Mouse (Mus musculus) midbrain, embryonic 11.5 days (tissue): Measurements from ENCODE around the gene Gm10184. TPM values are rescaled to one million over a fixed set of nuclear protein-coding genes. Genes with fewer than 3 reads are reported as not detected.
"Not testable (repeated sequence)": the region's sequence is repeated elsewhere in the genome, so short reads cannot be mapped to it uniquely, and the experiment has no call there.

ENCODE experiments used
- ATAC-seq: fragments of 200-750 bp; cut with Nextera tagmentation; 2 replicates; pipeline ENCODE4 v1.8.0; 2017; ENCODE audit warnings: moderate TSS enrichment, moderate library complexity; ENCODE audit not compliant: low FRiP score
- DNase-seq: peaks from one replicate; pipeline ENCODE4 v3.0.0; 2015; ENCODE audit warnings: low spot score; ENCODE audit errors: missing footprints
- H3K27ac ChIP-seq: fragments of 300-500 bp; sonication (generic); 2 replicates; pipeline ENCODE4 v1.5.1; 2014; ENCODE audit warnings: low read depth, low read length
- H3K27me3 ChIP-seq: fragments of 300-500 bp; sonication (generic); 2 replicates; pipeline ENCODE4 v1.6.1; 2014; ENCODE audit warnings: mild to moderate bottlenecking, low read length, moderate library complexity, mixed read lengths; ENCODE audit not compliant: control insufficient read depth, insufficient read depth
- H3K36me3 ChIP-seq: fragments of 300-500 bp; sonication (generic); 2 replicates; pipeline ENCODE4 v1.6.1; 2014; ENCODE audit warnings: mild to moderate bottlenecking, low read length, moderate library complexity, mixed read lengths; ENCODE audit not compliant: control insufficient read depth, insufficient read depth
- H3K4me1 ChIP-seq: fragments of 300-500 bp; sonication (generic); 2 replicates; pipeline ENCODE4 v1.6.1; 2014; ENCODE audit warnings: low read length; ENCODE audit not compliant: control insufficient read depth, insufficient read depth
- H3K4me2 ChIP-seq: fragments of 300-500 bp; sonication (generic); 2 replicates; pipeline ENCODE4 v1.6.1; 2014; ENCODE audit warnings: mild to moderate bottlenecking, moderate library complexity
- H3K4me3 ChIP-seq: fragments of 300-500 bp; sonication (generic); 2 replicates; pipeline ENCODE4 v1.5.1; 2014; ENCODE audit warnings: low read depth, low read length
- H3K9ac ChIP-seq: fragments of 300-500 bp; sonication (generic); 2 replicates; pipeline ENCODE4 v1.6.1; 2014; ENCODE audit warnings: low read length
- H3K9me3 ChIP-seq: fragments of 300-500 bp; sonication (generic); 2 replicates; pipeline ENCODE4 v1.6.1; 2016; ENCODE audit warnings: low read length; ENCODE audit not compliant: control insufficient read depth
- WGBS: fragments of 180-500 bp; shearing (Covaris S2); extraction: QIAGEN DNeasy Blood & Tissue Kit; methylation state at CpG from one replicate; pipeline ENCODE4 v1.1.7; 2014; 5-methylcytosine and 5-hydroxymethylcytosine counted together
- polyA plus RNA-seq: library from polyadenylated mRNA; unstranded; fragments of >200 nt; fragmentation: Nextera tagmentation; extraction: Ambion mirVana; gene quantifications from 2 replicates; pipeline ENCODE4 v1.2.1, GENCODE M21; 2014

Gene Gm10184
- 82.9 and 101 TPM in 2 replicates for polyA plus RNA-seq

DNA sequence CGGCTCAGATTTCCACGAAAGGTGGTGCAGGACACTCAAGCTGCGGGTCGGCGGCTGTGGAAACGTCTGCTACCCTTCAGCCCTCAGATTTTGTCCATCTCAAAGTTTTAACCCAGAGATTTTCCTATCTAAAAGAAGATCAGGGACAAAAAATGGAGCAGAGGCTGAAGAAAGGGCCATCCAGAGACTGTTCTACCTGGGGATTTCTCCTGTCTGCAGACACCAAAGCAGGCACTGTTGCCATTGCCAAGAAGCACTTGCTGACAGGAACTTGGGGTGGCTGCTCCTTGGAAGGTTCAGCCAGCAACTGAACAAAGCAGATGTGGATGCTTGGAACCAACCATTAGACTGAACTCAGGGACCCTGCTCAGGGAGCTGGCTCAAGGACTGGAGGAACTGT is at the start of gene Gm10184:
Gene Gm10184 (minus strand): TSS at position 101 of the 400 bp plus-strand sequence.
- ATAC-seq: no peak
- Histone ChIP-seq H3K4me3 (no peak within 1 kb of the TSS), H3K9ac (no peak within 1 kb of the TSS), H3K27me3 (no peaks in the 10 kb centered on the region), H3K9me3 (no peaks in the 10 kb centered on the region), H3K36me3 (no peaks in the 10 kb centered on the region), H3K4me1 (no peaks in the 10 kb centered on the region), H3K27ac (no peak within 1 kb of the TSS), H3K4me2 (no peak within 1 kb of the TSS)
- DNase-seq: no peak
- WGBS: 92% methylated on average over 6 of the region's 6 CpGs

DNA sequence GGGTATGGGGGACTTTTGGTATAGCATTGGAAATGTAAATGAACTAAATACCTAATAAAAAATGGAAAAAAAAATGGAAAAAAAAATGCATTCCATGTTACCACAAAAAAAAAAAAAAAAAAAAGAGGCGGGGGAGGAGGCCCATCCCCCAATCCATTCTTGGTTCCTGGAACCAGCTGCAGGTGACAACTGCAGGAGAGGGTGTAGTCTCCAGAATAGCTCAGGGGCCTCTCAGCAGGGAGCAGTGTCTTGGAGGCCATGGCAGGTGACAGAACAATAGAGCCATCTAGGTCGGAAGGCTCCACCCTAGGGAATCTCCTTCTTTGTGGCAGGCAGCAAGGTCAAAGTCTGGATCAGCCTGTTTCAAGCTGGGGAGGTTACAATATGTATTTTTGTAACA is 23.7 kb upstream of the Gm10184 start:
- 0 out of 2 replicates have a peak, but pooled peaks have one; percentile 48 for ATAC-seq
- no peaks in the 10 kb centered on the region for H3K4me1 ChIP-seq
- no peaks in the 10 kb centered on the region for H3K9me3 ChIP-seq
- H3K4me2 ChIP-seq: no peak overlapping the region
- no peak overlapping the region for H3K4me3 ChIP-seq
- H3K27ac ChIP-seq: no peak overlapping the region
- 45% methylated on average over 1 of the region's 2 CpGs for WGBS
- no peak for DNase-seq
- no peaks in the 10 kb centered on the region for H3K27me3 ChIP-seq
- H3K9ac ChIP-seq: no peak overlapping the region
- no peaks in the 10 kb centered on the region for H3K36me3 ChIP-seq

DNA sequence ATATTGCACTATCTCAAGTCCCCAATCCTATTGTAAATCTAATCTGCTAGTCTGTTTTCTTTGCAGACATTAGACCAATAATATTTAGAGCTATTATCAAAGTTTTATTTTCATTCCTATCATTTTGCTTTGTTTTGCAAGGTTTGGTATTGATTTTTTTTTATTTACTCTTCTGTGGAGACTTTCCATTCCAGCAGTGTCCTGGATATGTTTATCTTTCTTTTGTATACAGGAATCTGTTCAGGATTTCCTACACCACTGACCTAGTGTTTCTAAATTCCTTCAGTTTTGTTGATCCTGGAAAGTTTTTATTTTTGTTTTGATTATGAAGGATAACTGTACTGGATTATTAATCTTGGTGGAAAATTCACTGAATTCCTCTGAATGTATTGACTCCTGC is 2.6 kb downstream of the Gm10184 start:
- no peak for ATAC-seq
- H3K4me1 ChIP-seq: no peaks in the 10 kb centered on the region
- H3K27ac ChIP-seq: no peak overlapping the region
- DNase-seq: no peak
- H3K9me3 ChIP-seq: no peaks in the 10 kb centered on the region
- no peak overlapping the region for H3K9ac ChIP-seq
- H3K27me3 ChIP-seq: no peaks in the 10 kb centered on the region
- no peak overlapping the region for H3K4me3 ChIP-seq
- H3K36me3 ChIP-seq: no peaks in the 10 kb centered on the region
- no peak overlapping the region for H3K4me2 ChIP-seq

DNA sequence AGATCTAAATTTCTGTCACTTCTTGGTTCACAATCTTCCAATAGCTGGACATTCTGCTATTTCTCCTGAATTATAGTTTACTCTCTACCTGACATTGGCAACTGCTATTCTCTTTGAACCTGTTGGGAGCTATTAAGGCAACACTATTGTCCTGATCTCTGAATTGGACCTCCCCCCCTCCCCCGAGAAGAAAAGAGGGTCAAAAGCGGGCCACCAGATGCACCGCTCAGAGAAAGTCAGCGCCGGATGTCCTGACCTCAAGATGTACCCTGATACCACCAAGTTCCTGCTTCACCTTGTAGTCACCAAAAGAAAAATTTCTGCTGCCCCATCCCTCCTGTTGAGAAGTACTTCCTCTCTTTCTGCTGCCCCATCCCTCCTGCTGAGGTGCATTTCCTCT is 5.5 kb downstream of the Gm10184 start:
- not testable (repeated sequence) for H3K4me2 ChIP-seq, ATAC-seq, H3K9ac ChIP-seq, H3K36me3 ChIP-seq, DNase-seq, H3K27me3 ChIP-seq, H3K9me3 ChIP-seq, H3K27ac ChIP-seq, H3K4me3 ChIP-seq, H3K4me1 ChIP-seq
- 86% methylated on average over 5 of the region's 5 CpGs for WGBS

DNA sequence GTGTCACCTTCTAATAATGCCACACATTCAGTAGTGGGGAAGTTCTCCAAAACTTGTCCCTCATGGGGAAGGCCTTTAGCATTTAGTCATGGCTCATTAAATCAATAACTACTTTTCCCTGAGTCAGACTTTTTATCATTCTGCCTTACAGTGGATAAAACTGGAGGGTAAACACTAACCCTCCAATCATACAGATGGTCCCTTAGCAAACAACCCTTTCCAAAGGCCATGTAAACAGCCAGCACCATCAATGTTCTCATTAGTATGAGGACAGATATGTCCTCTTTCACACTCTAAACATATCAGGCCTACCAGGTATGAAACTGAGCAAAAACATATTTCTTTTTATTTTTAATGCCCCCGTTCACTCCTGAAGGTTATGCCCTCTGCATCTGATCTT is 7.5 kb downstream of the Gm10184 start:
- DNase-seq (no peak), ATAC-seq (no peak)
- no peaks in the 10 kb centered on the region for H3K27me3 ChIP-seq
- no peak overlapping the region for H3K9ac ChIP-seq
- no peaks in the 10 kb centered on the region for H3K4me1 ChIP-seq
- no peaks in the 10 kb centered on the region for H3K36me3 ChIP-seq
- H3K4me3 ChIP-seq: no peak overlapping the region
- no peak overlapping the region for H3K4me2 ChIP-seq
- 96% methylated on average over 1 of the region's 1 CpGs for WGBS
- H3K27ac ChIP-seq: no peak overlapping the region
- H3K9me3 ChIP-seq: no peaks in the 10 kb centered on the region

DNA sequence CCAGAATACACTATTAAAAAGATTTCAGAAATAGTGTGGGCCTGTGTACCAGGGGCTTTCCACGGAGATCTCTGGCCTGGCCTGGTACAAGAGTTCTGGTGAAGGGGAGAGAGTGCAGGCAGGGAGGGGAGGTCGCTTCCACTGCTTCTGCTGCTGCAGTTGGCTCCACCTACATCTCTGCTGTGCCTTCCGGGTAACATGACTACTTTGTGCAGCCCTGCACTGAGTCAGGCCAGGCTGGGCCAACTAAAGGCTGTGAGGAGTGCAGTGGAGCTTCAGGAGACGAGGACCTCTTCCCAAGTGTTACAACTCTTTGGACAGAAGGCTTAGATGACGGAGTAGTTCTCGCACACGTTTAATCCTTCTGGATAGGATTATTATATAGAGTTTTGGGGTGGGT is 9.6 kb downstream of the Gm10184 start:
- H3K4me3 ChIP-seq: no peak overlapping the region
- H3K27me3 ChIP-seq: no peaks in the 10 kb centered on the region
- no peak overlapping the region for H3K4me2 ChIP-seq
- no peaks in the 10 kb centered on the region for H3K4me1 ChIP-seq
- no peak overlapping the region for H3K27ac ChIP-seq
- WGBS: 65% methylated on average over 7 of the region's 7 CpGs
- H3K36me3 ChIP-seq: no peaks in the 10 kb centered on the region
- no peaks in the 10 kb centered on the region for H3K9me3 ChIP-seq
- DNase-seq: no peak
- H3K9ac ChIP-seq: no peak overlapping the region
- ATAC-seq: no peak

DNA sequence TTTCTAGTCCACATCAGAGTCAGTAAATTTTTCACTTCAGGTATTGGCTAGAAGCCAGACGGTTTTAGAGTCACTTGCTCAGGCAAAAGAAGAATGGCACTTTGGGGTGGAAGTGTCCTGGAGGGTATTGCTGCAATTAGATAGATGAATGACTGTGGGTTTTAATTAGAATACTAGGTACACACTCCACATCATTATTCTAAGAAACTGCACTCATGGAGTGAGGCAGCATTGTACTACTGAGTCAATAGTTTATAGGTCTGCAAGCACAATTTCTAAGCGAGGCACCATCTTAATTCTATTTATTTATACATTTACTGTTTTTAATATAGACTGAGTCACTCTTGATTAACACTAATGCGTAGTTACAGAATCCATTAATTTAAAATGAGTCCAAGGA is 10.4 kb downstream of the Gm10184 start:
- H3K4me1 ChIP-seq: no peaks in the 10 kb centered on the region
- no peak overlapping the region for H3K9ac ChIP-seq
- no peaks in the 10 kb centered on the region for H3K27me3 ChIP-seq
- H3K27ac ChIP-seq: no peak overlapping the region
- no peak overlapping the region for H3K4me3 ChIP-seq
- ATAC-seq (no peak), DNase-seq (no peak)
- whole genome bisulfite sequencing: 84% methylated on average over 3 of the region's 3 CpGs
- H3K36me3 ChIP-seq: no peaks in the 10 kb centered on the region
- no peak overlapping the region for H3K4me2 ChIP-seq
- no peaks in the 10 kb centered on the region for H3K9me3 ChIP-seq

DNA sequence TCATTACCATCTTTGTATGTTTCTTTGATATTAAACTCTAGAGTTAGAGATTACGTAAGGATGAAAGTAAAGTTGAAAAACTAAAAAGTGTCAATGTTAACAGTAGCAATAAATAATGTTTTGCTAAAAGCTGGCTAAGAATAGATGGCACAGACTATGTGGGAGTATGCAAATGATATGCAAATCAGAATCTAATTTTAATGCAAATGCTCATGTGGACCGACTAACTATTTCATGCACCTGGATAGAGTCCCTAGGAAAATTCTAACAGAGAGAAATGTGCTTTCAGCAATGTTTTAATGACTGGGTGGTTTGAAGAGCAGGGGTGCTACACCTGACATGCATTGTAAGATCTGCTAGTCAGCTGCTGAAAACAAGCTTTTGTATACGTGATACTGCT is 45.3 kb downstream of the Gm10184 start:
- H3K4me2 ChIP-seq: no peak overlapping the region
- ATAC-seq: no peak
- H3K27ac ChIP-seq: no peak overlapping the region
- no peaks in the 10 kb centered on the region for H3K36me3 ChIP-seq
- H3K4me1 ChIP-seq: no peaks in the 10 kb centered on the region
- no peak overlapping the region for H3K9ac ChIP-seq
- H3K4me3 ChIP-seq: no peak overlapping the region
- no peaks in the 10 kb centered on the region for H3K27me3 ChIP-seq
- no peak for DNase-seq
- WGBS: 79% methylated on average over 3 of the region's 3 CpGs
- H3K9me3 ChIP-seq: no peaks in the 10 kb centered on the region
